Mouse (Mus musculus) kidney, embryonic 14.5 days (tissue): ENCODE measurements at regions not wholly inside any gene's neighbourhood (a gene's known extent, or its start where the extent isn't known, plus 50 kb on each side); places are given as distances from the start of the nearest gene placed in this dataset.
"Not testable (repeated sequence)": the region's sequence is repeated elsewhere in the genome, so short reads cannot be mapped to it uniquely, and the experiment has no call there.

Source experiments
- ATAC-seq: fragments of 200-750 bp; cut with Nextera tagmentation; 2 replicates; pipeline ENCODE4 v1.8.0; 2017; ENCODE audit warnings: moderate number of reproducible peaks, mild to moderate bottlenecking, moderate TSS enrichment, moderate library complexity; ENCODE audit not compliant: low FRiP score, low TSS enrichment
- H3K27ac ChIP-seq: fragments of 300-500 bp; sonication (generic); 2 replicates; pipeline ENCODE4 v1.5.1; 2014; ENCODE audit warnings: low read depth, mild to moderate bottlenecking, low read length, moderate library complexity, mixed read lengths
- H3K27me3 ChIP-seq: fragments of 300-500 bp; sonication (generic); 2 replicates; pipeline ENCODE4 v1.6.1; 2014; ENCODE audit warnings: mild to moderate bottlenecking, low read length; ENCODE audit not compliant: control insufficient read depth, insufficient read depth
- H3K36me3 ChIP-seq: fragments of 300-500 bp; sonication (generic); 2 replicates; pipeline ENCODE4 v1.6.1; 2014; ENCODE audit warnings: low read length, mixed read lengths; ENCODE audit not compliant: control insufficient read depth, insufficient read depth
- H3K4me1 ChIP-seq: fragments of 300-500 bp; sonication (generic); 2 replicates; pipeline ENCODE4 v1.6.1; 2014; ENCODE audit warnings: low read length, mixed read lengths; ENCODE audit not compliant: control insufficient read depth, insufficient read depth
- H3K4me2 ChIP-seq: fragments of 300-500 bp; sonication (generic); replicated peaks from 2 replicates; pipeline ENCODE4 v1.6.1; 2014; ENCODE audit warnings: low read depth, mild to moderate bottlenecking, low read length
- H3K4me3 ChIP-seq: fragments of 300-500 bp; sonication (generic); 2 replicates; pipeline ENCODE4 v1.5.1; 2014; ENCODE audit warnings: mild to moderate bottlenecking, low read length
- H3K9ac ChIP-seq: fragments of 300-500 bp; sonication (generic); 2 replicates; pipeline ENCODE4 v1.6.1; 2014; ENCODE audit warnings: low read depth, mild to moderate bottlenecking, low read length, moderate library complexity
- H3K9me3 ChIP-seq: fragments of 300-500 bp; sonication (generic); 2 replicates; pipeline ENCODE4 v1.6.1; 2016; ENCODE audit warnings: low read length; ENCODE audit not compliant: control insufficient read depth
- WGBS: fragments of 180-500 bp; shearing (Covaris S2); extraction: QIAGEN DNeasy Blood & Tissue Kit; methylation state at CpG from one replicate; pipeline ENCODE4 v1.1.7; 2014; 5-methylcytosine and 5-hydroxymethylcytosine counted together

DNA sequence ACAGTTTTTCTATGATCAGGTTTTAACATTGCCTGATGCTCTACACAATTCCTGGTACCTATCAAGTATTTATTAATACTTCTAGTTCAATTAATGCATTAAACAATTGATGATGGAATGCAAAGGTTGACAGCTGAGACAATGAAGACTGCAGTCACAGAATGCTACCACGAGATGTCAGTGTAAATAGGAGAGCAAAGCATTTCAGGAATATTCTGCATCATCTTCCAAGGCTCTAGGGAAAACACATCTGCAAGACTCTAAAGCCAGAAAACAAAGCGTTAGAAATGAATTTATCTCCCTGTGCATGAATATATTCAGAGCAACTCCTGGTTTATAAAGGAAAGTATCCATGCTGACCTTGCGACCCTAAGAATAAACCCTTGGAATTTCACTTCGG is 210.6 kb downstream of the Trib2 start:
- H3K27me3 ChIP-seq, result no peaks in the 10 kb centered on the region
- ATAC-seq, result no peak
- peaks cover 3% of the 10 kb centered on the region; the same call in 1 of the 2 replicates for H3K4me1 ChIP-seq
- no peaks in the 10 kb centered on the region for H3K9me3 ChIP-seq
- H3K9ac ChIP-seq, result no peak overlapping the region
- H3K4me3 ChIP-seq, result no peak overlapping the region
- 47% methylated on average over 4 of the region's 4 CpGs for WGBS
- H3K4me2 ChIP-seq, result no peak overlapping the region
- H3K27ac ChIP-seq, result no peak overlapping the region
- no peaks in the 10 kb centered on the region for H3K36me3 ChIP-seq

DNA sequence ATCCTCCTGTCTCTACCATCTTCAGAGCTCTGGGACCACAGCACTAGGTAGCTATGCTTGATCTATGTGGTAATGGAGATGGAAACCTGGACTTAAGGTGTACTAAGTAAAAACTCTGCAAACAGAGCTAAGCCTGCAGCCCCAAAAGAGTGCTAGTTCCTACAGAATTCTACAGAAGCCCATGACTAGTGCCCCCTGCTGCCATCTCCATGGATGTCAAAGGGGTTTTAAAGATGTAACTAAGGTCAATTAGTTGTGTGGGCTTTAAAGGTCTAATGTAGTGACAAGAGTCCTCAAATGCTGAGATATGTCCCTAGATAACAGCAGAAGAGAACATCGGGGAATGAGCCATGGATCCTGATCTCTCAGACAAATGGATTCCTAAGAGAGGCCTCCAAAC is 212.1 kb downstream of the Trib2 start:
- H3K27me3 ChIP-seq, result no peaks in the 10 kb centered on the region
- no peak for ATAC-seq
- H3K4me1 ChIP-seq, result peaks cover 3% of the 10 kb centered on the region; the same call in 1 of the 2 replicates
- no peak overlapping the region for H3K4me3 ChIP-seq
- H3K36me3 ChIP-seq, result no peaks in the 10 kb centered on the region
- H3K27ac ChIP-seq, result no peak overlapping the region
- H3K9ac ChIP-seq, result no peak overlapping the region
- H3K4me2 ChIP-seq, result no peak overlapping the region
- H3K9me3 ChIP-seq, result no peaks in the 10 kb centered on the region
- WGBS, result 74% methylated on average over 1 of the region's 1 CpGs

DNA sequence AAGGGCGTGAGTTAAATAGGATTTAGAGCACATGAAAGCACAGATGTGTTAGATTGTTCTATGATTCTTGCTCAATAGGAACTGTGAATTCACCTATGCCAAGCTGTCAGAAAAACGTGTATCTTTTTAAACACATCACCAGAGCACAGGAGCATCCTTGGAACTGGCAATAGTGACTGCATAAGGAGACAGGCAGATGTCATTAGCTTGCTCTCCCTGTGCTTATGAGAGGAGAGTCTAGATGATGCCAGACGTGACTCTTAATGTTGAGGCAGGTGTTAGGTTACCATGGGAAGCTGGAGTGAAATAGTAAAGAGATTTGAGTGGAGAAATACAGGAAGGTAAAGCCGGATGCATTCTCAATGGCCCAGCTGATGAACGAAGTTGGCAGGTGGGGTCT is 212.8 kb downstream of the Trib2 start:
- Histone ChIP-seq H3K27ac (no peak overlapping the region), H3K4me2 (no peak overlapping the region), H3K9me3 (no peaks in the 10 kb centered on the region), H3K4me3 (no peak overlapping the region), H3K9ac (no peak overlapping the region), H3K36me3 (no peaks in the 10 kb centered on the region), H3K4me1 (peaks cover 3% of the 10 kb centered on the region; the same call in 1 of the 2 replicates), H3K27me3 (no peaks in the 10 kb centered on the region)
- WGBS, result 60% methylated on average over 5 of the region's 5 CpGs
- ATAC-seq, result no peak

DNA sequence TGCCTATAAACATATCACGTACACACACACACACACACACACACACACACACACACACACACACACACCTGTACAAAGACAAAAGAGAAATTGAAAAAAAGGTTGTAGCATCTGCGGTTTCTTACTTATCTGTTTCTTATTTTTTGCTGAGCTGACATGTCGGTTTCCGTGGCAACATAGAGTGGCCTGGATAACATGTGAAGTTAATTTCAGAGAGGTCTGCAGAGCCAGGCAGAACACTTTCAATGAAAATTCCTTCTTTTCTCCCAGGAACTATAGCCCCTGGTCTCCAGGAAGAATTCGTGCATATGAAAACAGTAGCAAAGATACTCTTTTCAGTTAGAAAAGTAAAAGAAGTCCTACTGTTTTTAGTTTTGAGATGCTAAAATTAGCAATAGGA is 213.4 kb downstream of the Trib2 start:
- H3K9me3 ChIP-seq, result no peaks in the 10 kb centered on the region
- no peak overlapping the region for H3K27ac ChIP-seq
- H3K27me3 ChIP-seq, result no peaks in the 10 kb centered on the region
- no peak for ATAC-seq
- H3K4me3 ChIP-seq, result no peak overlapping the region
- H3K4me2 ChIP-seq, result no peak overlapping the region
- no peak overlapping the region for H3K9ac ChIP-seq
- no peaks in the 10 kb centered on the region for H3K36me3 ChIP-seq
- WGBS, result 77% methylated on average over 5 of the region's 5 CpGs
- peaks cover 3% of the 10 kb centered on the region; the same call in 1 of the 2 replicates for H3K4me1 ChIP-seq

DNA sequence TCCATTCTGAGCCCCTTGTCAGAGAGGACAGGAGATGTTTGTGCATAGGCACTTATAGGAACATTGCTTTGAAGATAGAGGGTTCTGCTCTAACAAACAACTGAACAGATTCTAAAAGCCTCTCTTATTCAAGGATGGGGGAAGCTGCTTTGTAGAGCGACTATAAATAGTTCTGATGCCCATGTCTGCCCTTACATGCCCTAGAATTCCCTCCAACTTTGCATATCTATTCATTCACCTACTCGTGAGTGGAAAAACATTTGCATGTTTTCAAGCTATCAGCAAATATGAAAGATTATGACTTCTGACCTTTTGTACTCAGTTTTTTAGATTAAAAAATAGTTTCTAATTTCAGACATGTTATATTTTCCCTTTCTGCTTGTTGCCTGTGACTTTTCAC is 222.0 kb downstream of the Trib2 start:
- Histone ChIP-seq H3K4me2 (no peak overlapping the region), H3K4me3 (no peak overlapping the region), H3K27ac (no peak overlapping the region), H3K9ac (no peak overlapping the region), H3K4me1 (no peaks in the 10 kb centered on the region), H3K27me3 (no peaks in the 10 kb centered on the region), H3K9me3 (no peaks in the 10 kb centered on the region), H3K36me3 (no peaks in the 10 kb centered on the region)
- WGBS, result 64% methylated on average over 2 of the region's 2 CpGs
- ATAC-seq, result no peak

GRCm38 (mm10) chr12:15587864-15588263 is 228.9 kb downstream of the Trib2 start:
- H3K27ac ChIP-seq, H3K27me3 ChIP-seq, ATAC-seq, H3K4me1 ChIP-seq, H3K36me3 ChIP-seq, H3K9me3 ChIP-seq, H3K9ac ChIP-seq, H3K4me3 ChIP-seq, H3K4me2 ChIP-seq: not testable (repeated sequence)
- WGBS, result 96% methylated on average over 2 of the region's 2 CpGs

GRCm38 (mm10) chr12:15586706-15587442 is 229.8 kb downstream of the Trib2 start:
- ATAC-seq, result no peak
- WGBS, result 79% methylated on average over 4 of the region's 4 CpGs
- Histone ChIP-seq H3K4me1 (no peaks in the 10 kb centered on the region), H3K9me3 (no peaks in the 10 kb centered on the region), H3K27me3 (no peaks in the 10 kb centered on the region), H3K4me3 (no peak overlapping the region), H3K9ac (no peak overlapping the region), H3K36me3 (no peaks in the 10 kb centered on the region), H3K4me2 (no peak overlapping the region), H3K27ac (no peak overlapping the region)

GRCm38 (mm10) chr12:15585845-15586244 is 230.9 kb downstream of the Trib2 start:
- Histone ChIP-seq H3K9me3 (no peaks in the 10 kb centered on the region), H3K27ac (no peak overlapping the region), H3K36me3 (no peaks in the 10 kb centered on the region), H3K27me3 (no peaks in the 10 kb centered on the region), H3K4me3 (no peak overlapping the region), H3K4me2 (no peak overlapping the region), H3K9ac (no peak overlapping the region), H3K4me1 (no peaks in the 10 kb centered on the region)
- no peak for ATAC-seq
- WGBS, result 83% methylated on average over 1 of the region's 1 CpGs

GRCm38 (mm10) chr12:15584721-15585120 is 232.0 kb downstream of the Trib2 start:
- no peaks in the 10 kb centered on the region for H3K27me3 ChIP-seq

More at GRCm38 (mm10) chr12:15584721-15585120, 232.0 kb downstream of the Trib2 start:
- H3K36me3 ChIP-seq, result no peaks in the 10 kb centered on the region
- ATAC-seq, result no peak
- H3K4me1 ChIP-seq, result no peaks in the 10 kb centered on the region
- no peak overlapping the region for H3K4me2 ChIP-seq
- no peak overlapping the region for H3K27ac ChIP-seq
- no peaks in the 10 kb centered on the region for H3K9me3 ChIP-seq
- WGBS, result 94% methylated on average over 4 of the region's 4 CpGs
- no peak overlapping the region for H3K9ac ChIP-seq
- no peak overlapping the region for H3K4me3 ChIP-seq
